Mouse (Mus musculus) hindbrain, embryonic 11.5 days (tissue): Measurements from ENCODE around the gene Fam117a. TPM values are rescaled to one million over a fixed set of nuclear protein-coding genes. Genes with fewer than 3 reads are reported as not detected.
A peak's percentile ranks its signal among the peaks of the same experiment; 100 is the strongest.

Experiments used
- ATAC-seq: fragments of 200-750 bp; cut with Nextera tagmentation; 2 replicates; pipeline ENCODE4 v1.8.0; 2017; ENCODE audit warnings: mild to moderate bottlenecking, moderate TSS enrichment, moderate library complexity; ENCODE audit not compliant: low FRiP score
- DNase-seq: peaks from one replicate; pipeline ENCODE4 v3.0.0-alpha.2; 2015; ENCODE audit warnings: low spot score
- H3K27ac ChIP-seq: fragments of 300-500 bp; sonication (generic); 2 replicates; pipeline ENCODE4 v1.5.1; 2014; ENCODE audit warnings: mild to moderate bottlenecking, low read depth, low read length
- H3K27me3 ChIP-seq: fragments of 300-500 bp; sonication (generic); 2 replicates; pipeline ENCODE4 v1.6.1; 2014; ENCODE audit warnings: mild to moderate bottlenecking, low read length, moderate library complexity, mixed read lengths; ENCODE audit not compliant: control insufficient read depth, insufficient read depth
- H3K36me3 ChIP-seq: fragments of 300-500 bp; sonication (generic); 2 replicates; pipeline ENCODE4 v1.6.1; 2014; ENCODE audit warnings: mild to moderate bottlenecking, low read length, moderate library complexity, mixed read lengths; ENCODE audit not compliant: control insufficient read depth, insufficient read depth
- H3K4me1 ChIP-seq: fragments of 300-500 bp; sonication (generic); replicated peaks from 2 replicates; pipeline ENCODE4 v1.6.1; 2014; ENCODE audit warnings: low read length, mixed read lengths; ENCODE audit not compliant: control insufficient read depth, insufficient read depth
- H3K4me2 ChIP-seq: fragments of 300-500 bp; sonication (generic); replicated peaks from 2 replicates; pipeline ENCODE4 v1.6.1; 2014; ENCODE audit warnings: mild to moderate bottlenecking, low read depth, low read length
- H3K4me3 ChIP-seq: fragments of 300-500 bp; sonication (generic); 2 replicates; pipeline ENCODE4 v1.5.1; 2014; ENCODE audit warnings: low read depth, low read length
- H3K9ac ChIP-seq: fragments of 300-500 bp; sonication (generic); 2 replicates; pipeline ENCODE4 v1.6.1; 2014; ENCODE audit warnings: low read depth, low read length
- H3K9me3 ChIP-seq: fragments of 300-500 bp; sonication (generic); 2 replicates; pipeline ENCODE4 v1.6.1; 2016; ENCODE audit warnings: low read length; ENCODE audit not compliant: control insufficient read depth
- WGBS: fragments of 180-500 bp; shearing (Covaris S2); extraction: QIAGEN DNeasy Blood & Tissue Kit; methylation state at CpG from one replicate; pipeline ENCODE4 v1.1.7; 2014; 5-methylcytosine and 5-hydroxymethylcytosine counted together
- polyA plus RNA-seq: library from polyadenylated mRNA; unstranded; fragments of >200 nt; fragmentation: Nextera tagmentation; extraction: Ambion mirVana; gene quantifications from 2 replicates; pipeline ENCODE4 v1.2.1, GENCODE M21; 2014

Fam117a gene
- polyA plus RNA-seq, 1 experiment from 2014 or later: 11.1 TPM

- no peak overlapping the region for H3K9ac ChIP-seq
- DNase-seq: no peak
- H3K4me2 ChIP-seq: no peak overlapping the region
- WGBS: 87% methylated on average over 10 of the region's 10 CpGs
- no peak overlapping the region for H3K4me3 ChIP-seq
- no peaks in the 10 kb centered on the region for H3K36me3 ChIP-seq
- H3K27ac ChIP-seq: no peak overlapping the region
- no peaks in the 10 kb centered on the region for H3K4me1 ChIP-seq
- no peaks in the 10 kb centered on the region for H3K9me3 ChIP-seq
- no peak for ATAC-seq
- no peaks in the 10 kb centered on the region for H3K27me3 ChIP-seq
Observed at GRCm38 (mm10) chr11:95409450-95410112, 72.8 kb downstream of the Fam117a start.

GRCm38 (mm10) chr11:95411453-95412013 is 74.7 kb downstream of the Fam117a start:
- Histone ChIP-seq H3K9ac (no peak overlapping the region), H3K27me3 (no peaks in the 10 kb centered on the region), H3K27ac (no peak overlapping the region), H3K4me3 (no peak overlapping the region), H3K9me3 (no peaks in the 10 kb centered on the region), H3K4me2 (no peak overlapping the region), H3K4me1 (peaks cover 2% of the 10 kb centered on the region; the same call in 1 of the 2 replicates), H3K36me3 (no peaks in the 10 kb centered on the region)
- no peak for ATAC-seq
- no peak for DNase-seq
- 68% methylated on average over 6 of the region's 6 CpGs for WGBS

GRCm38 (mm10) chr11:95412615-95413014 is 75.8 kb downstream of the Fam117a start:
- WGBS: 93% methylated on average over 3 of the region's 3 CpGs
- Histone ChIP-seq H3K4me1 (peaks cover 2% of the 10 kb centered on the region; the same call in 1 of the 2 replicates), H3K36me3 (no peaks in the 10 kb centered on the region), H3K27me3 (no peaks in the 10 kb centered on the region), H3K9me3 (no peaks in the 10 kb centered on the region), H3K27ac (no peak overlapping the region), H3K4me2 (no peak overlapping the region), H3K9ac (no peak overlapping the region), H3K4me3 (no peak overlapping the region)
- ATAC-seq (no peak), DNase-seq (no peak)

- H3K9ac ChIP-seq: peak within 1 kb of the TSS; percentile 58
- peak; percentile 82 for ATAC-seq
- peak; percentile 95 for DNase-seq
- no peaks in the 10 kb centered on the region for H3K27me3 ChIP-seq
- no peaks in the 10 kb centered on the region for H3K36me3 ChIP-seq
- peak within 1 kb of the TSS; percentile 93 for H3K27ac ChIP-seq
- peak within 1 kb of the TSS; percentile 56 for H3K4me2 ChIP-seq
- peaks cover 2% of the 10 kb centered on the region; the same call in 1 of the 2 replicates for H3K4me1 ChIP-seq
- peak within 1 kb of the TSS; percentile 48 for H3K4me3 ChIP-seq
- 2% methylated on average over 33 of the region's 58 CpGs for WGBS
- H3K9me3 ChIP-seq: no peaks in the 10 kb centered on the region
Observed at GRCm38 (mm10) chr11:95413641-95414535, 77.1 kb downstream of the Fam117a start, which contains the start of gene Spop. Gene Spop (plus strand): TSS chr11:95414080.

- no peaks in the 10 kb centered on the region for H3K27me3 ChIP-seq
- H3K27ac ChIP-seq: peak overlapping the region; percentile 93
- H3K9me3 ChIP-seq: no peaks in the 10 kb centered on the region
- peak overlapping the region; percentile 48 for H3K4me3 ChIP-seq
- H3K4me1 ChIP-seq: peaks cover 2% of the 10 kb centered on the region; the same call in 1 of the 2 replicates
- ATAC-seq (peak; percentile 92), DNase-seq (peak; percentile 99)
- under 1% methylated on average over 28 of the region's 28 CpGs for WGBS
- no peaks in the 10 kb centered on the region for H3K36me3 ChIP-seq
- H3K4me2 ChIP-seq: peak overlapping the region; percentile 56
- H3K9ac ChIP-seq: peak overlapping the region; percentile 58
Observed at GRCm38 (mm10) chr11:95414536-95415161, 77.8 kb downstream of the Fam117a start.

GRCm38 (mm10) chr11:95415931-95416330 is 79.1 kb downstream of the Fam117a start:
- H3K9me3 ChIP-seq: no peaks in the 10 kb centered on the region
- H3K4me3 ChIP-seq: no peak overlapping the region
- 0 out of 2 replicates have a peak overlapping the region, but pooled peaks have one; percentile 12 for H3K9ac ChIP-seq
- DNase-seq (no peak), ATAC-seq (no peak)
- H3K4me1 ChIP-seq: peaks cover 2% of the 10 kb centered on the region; the same call in 1 of the 2 replicates
- H3K27ac ChIP-seq: no peak overlapping the region
- H3K27me3 ChIP-seq: no peaks in the 10 kb centered on the region
- H3K4me2 ChIP-seq: peak overlapping the region; percentile 56
- no peaks in the 10 kb centered on the region for H3K36me3 ChIP-seq

GRCm38 (mm10) chr11:95417341-95417740 is 80.5 kb downstream of the Fam117a start:
- Histone ChIP-seq H3K4me2 (no peak overlapping the region), H3K9ac (no peak overlapping the region), H3K27ac (no peak overlapping the region), H3K4me3 (no peak overlapping the region), H3K9me3 (no peaks in the 10 kb centered on the region), H3K4me1 (peaks cover 2% of the 10 kb centered on the region; the same call in 1 of the 2 replicates), H3K36me3 (no peaks in the 10 kb centered on the region), H3K27me3 (no peaks in the 10 kb centered on the region)
- ATAC-seq (no peak), DNase-seq (no peak)
- WGBS: 92% methylated on average over 5 of the region's 5 CpGs

- 76% methylated on average over 2 of the region's 2 CpGs for WGBS
- DNase-seq: no peak
- no peak for ATAC-seq
Observed at GRCm38 (mm10) chr11:95420880-95421435, 84.1 kb downstream of the Fam117a start.

More at GRCm38 (mm10) chr11:95420880-95421435, 84.1 kb downstream of the Fam117a start:
- H3K4me3 ChIP-seq: no peak overlapping the region
- H3K27ac ChIP-seq: no peak overlapping the region
- no peaks in the 10 kb centered on the region for H3K27me3 ChIP-seq
- H3K9me3 ChIP-seq: no peaks in the 10 kb centered on the region
- no peaks in the 10 kb centered on the region for H3K36me3 ChIP-seq
- H3K4me1 ChIP-seq: peaks cover 2% of the 10 kb centered on the region; the same call in 1 of the 2 replicates
- no peak overlapping the region for H3K9ac ChIP-seq
- H3K4me2 ChIP-seq: no peak overlapping the region
